Mouse (Mus musculus): ENCODE data around the gene Rnpc3. TPM values are rescaled to one million over a fixed set of nuclear protein-coding genes. Genes with fewer than 3 reads are reported as not detected.
"Not testable (repeated sequence)": the region's sequence is repeated elsewhere in the genome, so short reads cannot be mapped to it uniquely, and the experiment has no call there.

The Rnpc3 gene
- total RNA-seq (2015) (40.6 and 53.1 TPM in 2 replicates), total RNA-seq (2017) (55.6 and 77.9 TPM in 2 replicates)

- ATAC-seq (ENCODE audit: poor library complexity, severe bottlenecking), result peak; percentile 91
Observed at GRCm38 (mm10) chr3:113629606-113630359, at the start of gene Rnpc3. TSS of gene Rnpc3 (minus strand) at chr3:113630149.

GRCm38 (mm10) chr3:113656940-113657339 is 27.0 kb upstream of the Rnpc3 start:
- peak; percentile 90 for ATAC-seq (ENCODE audit: poor library complexity, severe bottlenecking)

GRCm38 (mm10) chr3:113654335-113654734 is 24.4 kb upstream of the Rnpc3 start:
- no peak for ATAC-seq (ENCODE audit: poor library complexity, severe bottlenecking)

- ATAC-seq (ENCODE audit: poor library complexity, severe bottlenecking), result not testable (repeated sequence)
Observed at GRCm38 (mm10) chr3:113651386-113651785, 21.4 kb upstream of the Rnpc3 start.

GRCm38 (mm10) chr3:113639545-113639944 is 9.6 kb upstream of the Rnpc3 start:
- no peak for ATAC-seq (ENCODE audit: poor library complexity, severe bottlenecking)

GRCm38 (mm10) chr3:113634220-113634619 is 4.3 kb upstream of the Rnpc3 start:
- no peak for ATAC-seq (ENCODE audit: poor library complexity, severe bottlenecking)

- no peak for ATAC-seq (ENCODE audit: poor library complexity, severe bottlenecking)
Observed at GRCm38 (mm10) chr3:113631611-113632010, 1.7 kb upstream of the Rnpc3 start.

GRCm38 (mm10) chr3:113630564-113630963 is 615 bp upstream of the Rnpc3 start:
- ATAC-seq (ENCODE audit: poor library complexity, severe bottlenecking), result peak; percentile 28

- no peak for ATAC-seq (ENCODE audit: poor library complexity, severe bottlenecking)
Observed at GRCm38 (mm10) chr3:113606599-113606998, 23.4 kb downstream of the Rnpc3 start, which contains the start of gene Amy1. TSS of gene Amy1 (minus strand) at chr3:113606699.

GRCm38 (mm10) chr3:113590844-113591243 is 39.1 kb downstream of the Rnpc3 start:
- ATAC-seq (ENCODE audit: poor library complexity, severe bottlenecking), result no peak

- ATAC-seq (ENCODE audit: poor library complexity, severe bottlenecking), result no peak
Observed at GRCm38 (mm10) chr3:113574578-113574977, 55.4 kb downstream of the Rnpc3 start.

- ATAC-seq (ENCODE audit: poor library complexity, severe bottlenecking), result no peak
Observed at GRCm38 (mm10) chr3:113574138-113574537, 55.8 kb downstream of the Rnpc3 start.

- ATAC-seq (ENCODE audit: poor library complexity, severe bottlenecking), result no peak
Observed at GRCm38 (mm10) chr3:113572158-113572557, 57.8 kb downstream of the Rnpc3 start.

Other genes with a start within 250 kb of the Rnpc3 start
- gene Amy2a1, start 97.7 kb downstream of the Rnpc3 start, total RNA-seq (2015), result not detected in 2 replicates
- not detected in 2 replicates for gene Amy2a1, start 97.7 kb downstream of the Rnpc3 start, total RNA-seq (2017)
- gene Amy1, start 23.4 kb downstream of the Rnpc3 start, total RNA-seq (2015), result 0.33 and 1.6 TPM in 2 replicates
- gene Amy1, start 23.4 kb downstream of the Rnpc3 start, total RNA-seq (2017), result 0.44 and 2.8 TPM in 2 replicates